8 mouse cellular contexts compared by ENCODE assay signal in genomic region chr5:111418202-111419120, GRCm38 (mm10). TPM values are rescaled to one million over a fixed set of nuclear protein-coding genes. Genes with fewer than 3 reads are reported as not detected.
DNase-seq lines count a peak whose midpoint lies in the region; ATAC-seq and TF ChIP-seq lines count a peak whose summit lies in the region.

No protein-coding gene starts in this region.

- H3K27ac ChIP-seq in gastrocnemius, adult 2 months = peak overlapping the region; percentile 92
- H3K27ac ChIP-seq in kidney, postnatal 0 days = no peak overlapping the region
- H3K27ac ChIP-seq in midbrain, embryonic 16.5 days (ENCODE audit: low read length) = peak overlapping the region; percentile 96
- no peak overlapping the region for H3K27ac ChIP-seq in thymus, adult 2 months (ENCODE audit: control insufficient read depth, insufficient read depth, low read length)

- peak; percentile 79 for DNase-seq in gastrocnemius, adult 2 months
- no peak for DNase-seq in gastrocnemius, adult 18-20 months (ENCODE audit: low spot score)
- peak; percentile 77 for DNase-seq in NIH3T3 (ENCODE audit: low read depth)
- DNase-seq in gastrocnemius, postnatal 14 days = peak; percentile 44
- peak; percentile 52 for DNase-seq in kidney, postnatal 0 days (ENCODE audit: low spot score)
- no peak for DNase-seq in cerebellum, adult 18-20 months
- no peak for DNase-seq in thymus, adult 2 months

- WGBS in kidney, postnatal 0 days = 3% methylated on average over 62 of the region's 63 CpGs
- under 1% methylated on average over 62 of the region's 63 CpGs for WGBS in midbrain, embryonic 16.5 days
- 20% methylated on average over 63 of the region's 63 CpGs for WGBS in thymus, adult 2 months

- peaks cover 32% of the 10 kb centered on the region; the same call in 1 of the 2 replicates for H3K4me1 ChIP-seq in kidney, postnatal 0 days (replicated peaks; ENCODE audit: insufficient read depth, low read length)
- H3K4me1 ChIP-seq in midbrain, embryonic 16.5 days (ENCODE audit: control insufficient read depth, insufficient read depth, low read length) = peaks cover 42% of the 10 kb centered on the region
- H3K4me1 ChIP-seq in thymus, adult 2 months (replicated peaks; ENCODE audit: control insufficient read depth, insufficient read depth, low read length) = peaks cover 20% of the 10 kb centered on the region

- ATAC-seq in kidney, postnatal 0 days (replicated peaks; ENCODE audit: low FRiP score, low read depth) = no peak
- ATAC-seq in midbrain, embryonic 16.5 days = no peak

- H3K4me2 ChIP-seq in kidney, postnatal 0 days (ENCODE audit: low read length) = peak overlapping the region; percentile 99
- peak overlapping the region; percentile 98 for H3K4me2 ChIP-seq in midbrain, embryonic 16.5 days (ENCODE audit: low read length)

- intact Hi-C loops in gastrocnemius, adult 2 months (cut with DNase I) = loop anchor here (1.0 to 5.0 kb wide), 2 partner anchors 114 to 384 kb away; no protein-coding TSS in a partner anchor
- intact Hi-C loops in gastrocnemius, postnatal 14 days (cut with DNase I; ENCODE audit: low total_unique reads) = loop anchor here (10.0 kb wide), 1 partner anchor 406 kb away; no protein-coding TSS in a partner anchor

- no peak for TF ChIP-seq POLR2A in thymus, adult 2 months (IDR thresholded peaks at IDR 0.05; ENCODE audit: control insufficient read depth, extremely low read depth, insufficient read depth, low read length, poor library complexity)

- no peaks in the 10 kb centered on the region for H3K9me3 ChIP-seq in kidney, postnatal 0 days (replicated peaks; ENCODE audit: low read length)
- H3K9me3 ChIP-seq in midbrain, embryonic 16.5 days (replicated peaks; ENCODE audit: control insufficient read depth, low read length, poor library complexity, severe bottlenecking) = no peaks in the 10 kb centered on the region

- peak overlapping the region; percentile 71 for H3K9ac ChIP-seq in kidney, postnatal 0 days (ENCODE audit: low read depth, low read length)
- peak overlapping the region; percentile 95 for H3K9ac ChIP-seq in midbrain, embryonic 16.5 days (ENCODE audit: low read depth, low read length)

- H3K36me3 ChIP-seq in kidney, postnatal 0 days (ENCODE audit: insufficient read depth, low read length) = no peaks in the 10 kb centered on the region
- no peaks in the 10 kb centered on the region for H3K36me3 ChIP-seq in midbrain, embryonic 16.5 days (ENCODE audit: control insufficient read depth, insufficient read depth, low read length)
- H3K36me3 ChIP-seq in thymus, adult 2 months (ENCODE audit: control insufficient read depth, insufficient read depth, low read length) = no peaks in the 10 kb centered on the region

- no peak for TF ChIP-seq CTCF in gastrocnemius, adult 2 months (IDR thresholded peaks at IDR 0.05)
- TF ChIP-seq CTCF in kidney, postnatal 0 days (IDR thresholded peaks at IDR 0.05; ENCODE audit: low read depth) = no peak
- no peak for TF ChIP-seq CTCF in thymus, adult 2 months (IDR thresholded peaks at IDR 0.05; ENCODE audit: borderline replicate concordance, control insufficient read depth, extremely low read depth, insufficient read depth, low read length, poor library complexity)

- H3K27me3 ChIP-seq in kidney, postnatal 0 days (ENCODE audit: insufficient read depth, low read length) = peaks cover 45% of the 10 kb centered on the region
- H3K27me3 ChIP-seq in midbrain, embryonic 16.5 days (ENCODE audit: control insufficient read depth, insufficient read depth, low read depth, low read length) = no peaks in the 10 kb centered on the region
- H3K27me3 ChIP-seq in thymus, adult 2 months (ENCODE audit: control insufficient read depth, insufficient read depth, low read length) = peaks cover 22% of the 10 kb centered on the region; the same call in 1 of the 2 replicates

- H3K4me3 ChIP-seq in gastrocnemius, adult 2 months = peak overlapping the region; percentile 98
- H3K4me3 ChIP-seq in kidney, postnatal 0 days (replicated peaks; ENCODE audit: low read depth, low read length) = peak overlapping the region; percentile 74
- peak overlapping the region; percentile 77 for H3K4me3 ChIP-seq in midbrain, embryonic 16.5 days (ENCODE audit: low read depth, low read length)
- no peak overlapping the region for H3K4me3 ChIP-seq in thymus, adult 2 months (ENCODE audit: control insufficient read depth, insufficient read depth, low read length)

RNA-seq across cellular contexts. Expression of gene Mn1, which starts 1.3 kb away (rescaled TPM):
- 10 to 100 TPM; 43.9 to 85.9 TPM for total RNA-seq in gastrocnemius, adult 2 months (2021)
- total RNA-seq in gastrocnemius, adult 18-20 months (2021) = 10 to 100 TPM; 34.5 to 75.8 TPM
- total RNA-seq in gastrocnemius, postnatal 14 days (2021) = 10 to 100 TPM; 33.8 to 58.1 TPM
- 4.3 and 4.7 TPM in 2 replicates for polyA plus RNA-seq in kidney, postnatal 0 days (2015; fragmentation: Nextera tagmentation; extraction: Ambion mirVana)
- 41.6 and 50.3 TPM in 2 replicates for polyA plus RNA-seq in midbrain, embryonic 16.5 days (2015; fragmentation: Nextera tagmentation; extraction: Ambion mirVana)
- 2.4 and 3.4 TPM in 2 replicates for polyA plus RNA-seq in thymus, adult 2 months (2012; rRNA removed)

Comparison
In these comparisons a context has a peak if more than half of its experiments do, and no peak if none do; other contexts are left out.
1. DNase-seq: peak in gastrocnemius, adult 2 months (single experiment), NIH3T3 (single experiment), gastrocnemius, postnatal 14 days (single experiment) and kidney, postnatal 0 days (single experiment); none in gastrocnemius, adult 18-20 months (single experiment), cerebellum, adult 18-20 months (0 of 2) and thymus, adult 2 months (single experiment).
2. H3K27ac ChIP-seq: peak in gastrocnemius, adult 2 months (single experiment) and midbrain, embryonic 16.5 days (single experiment); none in kidney, postnatal 0 days (single experiment) and thymus, adult 2 months (single experiment).